Comparison of ENCODE assay signal across 19 mouse cellular contexts in genomic region chr2:61100854-61101253, GRCm38 (mm10).
DNase-seq lines count a peak whose midpoint lies in the region; ATAC-seq and TF ChIP-seq lines count a peak whose summit lies in the region.
"Had no signal": no experiment of that assay in that cellular context is flagged by ENCODE, and none has a peak within 500 bp of the region (broad histone marks: within the 10 kb centered on the region; RNA-seq: fewer than 3 reads in every experiment).

No protein-coding gene starts in this region.

- TF ChIP-seq EP300 in stomach, postnatal 0 days (optimal IDR thresholded peaks at IDR 0.05), result no peak
- TF ChIP-seq EP300 in lung, postnatal 0 days (IDR thresholded peaks at IDR 0.05), result peak; percentile 44; the same call in 1 of the 2 replicates

- no peaks in the 10 kb centered on the region for H3K27me3 ChIP-seq in embryonic facial prominence, embryonic 14.5 days (replicated peaks; ENCODE audit: control insufficient read depth, insufficient read depth, low read length)
- no peaks in the 10 kb centered on the region for H3K27me3 ChIP-seq in embryonic facial prominence, embryonic 10.5 days (replicated peaks; ENCODE audit: low read depth, poor library complexity, severe bottlenecking)
- H3K27me3 ChIP-seq in stomach, embryonic 14.5 days (ENCODE audit: control insufficient read depth, insufficient read depth, low read length), result no peaks in the 10 kb centered on the region
- no peaks in the 10 kb centered on the region for H3K27me3 ChIP-seq in stomach, postnatal 0 days (ENCODE audit: control insufficient read depth, insufficient read depth, low read length)
- H3K27me3 ChIP-seq in lung, postnatal 0 days (replicated peaks; ENCODE audit: insufficient read depth, low read length), result no peaks in the 10 kb centered on the region
- no peaks in the 10 kb centered on the region for H3K27me3 ChIP-seq in stomach, embryonic 15.5 days (replicated peaks)
- H3K27me3 ChIP-seq: forebrain, embryonic 13.5 days; intestine, embryonic 15.5 days; liver, embryonic 12.5 days; megakaryocyte, embryonic 14.5 days; neural tube, embryonic 13.5 days had no signal

- H3K4me3 ChIP-seq in embryonic facial prominence, embryonic 14.5 days (ENCODE audit: low read depth, low read length), result no peak overlapping the region
- no peak overlapping the region for H3K4me3 ChIP-seq in embryonic facial prominence, embryonic 10.5 days
- no peak overlapping the region for H3K4me3 ChIP-seq in stomach, embryonic 14.5 days (ENCODE audit: low read depth, low read length)
- no peak overlapping the region for H3K4me3 ChIP-seq in stomach, postnatal 0 days (ENCODE audit: low read depth, low read length)
- H3K4me3 ChIP-seq in lung, postnatal 0 days (ENCODE audit: low read depth, low read length), result no peak overlapping the region
- no peak overlapping the region for H3K4me3 ChIP-seq in stomach, embryonic 15.5 days (replicated peaks)
- H3K4me3 ChIP-seq: forebrain, embryonic 13.5 days; intestine, embryonic 15.5 days; limb, embryonic 10.5 days; liver, embryonic 12.5 days; megakaryocyte, embryonic 14.5 days; neural tube, embryonic 13.5 days had no signal

- 79% methylated on average over 4 of the region's 4 CpGs for WGBS in embryonic facial prominence, embryonic 14.5 days
- WGBS in embryonic facial prominence, embryonic 10.5 days, result 90% methylated on average over 4 of the region's 4 CpGs
- WGBS in stomach, embryonic 14.5 days, result 53% methylated on average over 4 of the region's 4 CpGs
- WGBS in stomach, postnatal 0 days, result 61% methylated on average over 4 of the region's 4 CpGs
- 53% methylated on average over 4 of the region's 4 CpGs for WGBS in lung, postnatal 0 days
- WGBS in stomach, embryonic 15.5 days, result 57% methylated on average over 4 of the region's 4 CpGs

- ATAC-seq in embryonic facial prominence, embryonic 14.5 days (ENCODE audit: low read depth), result 0 out of 2 replicates have a peak, but pooled peaks have one; percentile 47
- ATAC-seq in stomach, embryonic 14.5 days (ENCODE audit: insufficient number of reproducible peaks, insufficient read depth, low FRiP score, low read depth), result peak; percentile 37; the same call in 1 of the 2 replicates
- no peak for ATAC-seq in stomach, postnatal 0 days (ENCODE audit: low FRiP score, low TSS enrichment)
- ATAC-seq in lung, postnatal 0 days, result peak; percentile 90
- peak; percentile 22; the same call in 1 of the 2 replicates for ATAC-seq in stomach, embryonic 15.5 days (ENCODE audit: insufficient read depth, low FRiP score, low read depth)
- ATAC-seq: CD4-positive, CD25-positive, alpha-beta regulatory T cell, adult 4 months; forebrain, embryonic 13.5 days; intestine, embryonic 15.5 days; liver, embryonic 12.5 days had no signal

- H3K4me1 ChIP-seq in embryonic facial prominence, embryonic 14.5 days (ENCODE audit: control insufficient read depth, insufficient read depth, low read length), result no peaks in the 10 kb centered on the region
- H3K4me1 ChIP-seq in embryonic facial prominence, embryonic 10.5 days, result no peaks in the 10 kb centered on the region
- H3K4me1 ChIP-seq in stomach, embryonic 14.5 days (ENCODE audit: control insufficient read depth, insufficient read depth, low read length), result no peaks in the 10 kb centered on the region
- H3K4me1 ChIP-seq in stomach, postnatal 0 days (replicated peaks; ENCODE audit: control insufficient read depth, insufficient read depth), result no peaks in the 10 kb centered on the region
- no peaks in the 10 kb centered on the region for H3K4me1 ChIP-seq in lung, postnatal 0 days (ENCODE audit: insufficient read depth, low read depth, low read length)
- H3K4me1 ChIP-seq in stomach, embryonic 15.5 days, result no peaks in the 10 kb centered on the region
- H3K4me1 ChIP-seq: forebrain, embryonic 13.5 days; intestine, embryonic 15.5 days; limb, embryonic 10.5 days; liver, embryonic 12.5 days; neural tube, embryonic 13.5 days had no signal

- H3K36me3 ChIP-seq in embryonic facial prominence, embryonic 14.5 days (ENCODE audit: control insufficient read depth, insufficient read depth, low read length), result no peaks in the 10 kb centered on the region
- no peaks in the 10 kb centered on the region for H3K36me3 ChIP-seq in embryonic facial prominence, embryonic 10.5 days (replicated peaks)
- H3K36me3 ChIP-seq in stomach, embryonic 14.5 days (ENCODE audit: control insufficient read depth, insufficient read depth, low read length), result no peaks in the 10 kb centered on the region
- H3K36me3 ChIP-seq in stomach, postnatal 0 days (ENCODE audit: control insufficient read depth, insufficient read depth, low read length), result no peaks in the 10 kb centered on the region
- H3K36me3 ChIP-seq in lung, postnatal 0 days (ENCODE audit: insufficient read depth, low read length), result no peaks in the 10 kb centered on the region
- H3K36me3 ChIP-seq in stomach, embryonic 15.5 days, result no peaks in the 10 kb centered on the region
- H3K36me3 ChIP-seq: G1E; intestine, embryonic 15.5 days; limb, embryonic 10.5 days; liver, embryonic 12.5 days; neural tube, embryonic 13.5 days had no signal

- TF ChIP-seq CTCF in stomach, postnatal 0 days (IDR thresholded peaks at IDR 0.05; ENCODE audit: low read depth), result no peak
- TF ChIP-seq CTCF in lung, postnatal 0 days (IDR thresholded peaks at IDR 0.05), result no peak

- no peak overlapping the region for H3K27ac ChIP-seq in embryonic facial prominence, embryonic 14.5 days (replicated peaks; ENCODE audit: low read depth, low read length)
- no peak overlapping the region for H3K27ac ChIP-seq in embryonic facial prominence, embryonic 10.5 days (replicated peaks)
- H3K27ac ChIP-seq in stomach, embryonic 14.5 days (ENCODE audit: low read length), result no peak overlapping the region
- H3K27ac ChIP-seq in stomach, postnatal 0 days (replicated peaks), result no peak overlapping the region
- H3K27ac ChIP-seq in lung, postnatal 0 days (ENCODE audit: low read length), result no peak overlapping the region
- H3K27ac ChIP-seq in stomach, embryonic 15.5 days, result no peak overlapping the region
- H3K27ac ChIP-seq: forebrain, embryonic 13.5 days; hindbrain, embryonic 14.5 days; intestine, embryonic 15.5 days; limb, embryonic 10.5 days; liver, embryonic 12.5 days; neural tube, embryonic 13.5 days had no signal

- no peaks in the 10 kb centered on the region for H3K9me3 ChIP-seq in embryonic facial prominence, embryonic 14.5 days (ENCODE audit: control insufficient read depth, low read length)
- H3K9me3 ChIP-seq in embryonic facial prominence, embryonic 10.5 days, result no peaks in the 10 kb centered on the region
- H3K9me3 ChIP-seq in stomach, embryonic 14.5 days (ENCODE audit: control insufficient read depth, low read depth, low read length), result no peaks in the 10 kb centered on the region
- H3K9me3 ChIP-seq in stomach, postnatal 0 days (ENCODE audit: control insufficient read depth, low read length), result no peaks in the 10 kb centered on the region
- H3K9me3 ChIP-seq in lung, postnatal 0 days (ENCODE audit: low read length), result no peaks in the 10 kb centered on the region
- no peaks in the 10 kb centered on the region for H3K9me3 ChIP-seq in stomach, embryonic 15.5 days
- H3K9me3 ChIP-seq: forebrain, embryonic 13.5 days; G1E; intestine, embryonic 15.5 days; limb, embryonic 10.5 days; liver, embryonic 12.5 days; megakaryocyte, embryonic 14.5 days; neural tube, embryonic 13.5 days had no signal

- peak; percentile 38 for DNase-seq in embryonic facial prominence, embryonic 14.5 days (ENCODE audit: low spot score)
- no peak for DNase-seq in embryonic facial prominence, embryonic 10.5 days (ENCODE audit: low spot score)
- no peak for DNase-seq in stomach, postnatal 0 days (ENCODE audit: low spot score)
- DNase-seq in lung, postnatal 0 days (ENCODE audit: low spot score), result peak; percentile 70
- no peak for DNase-seq in frontal cortex, postnatal 25 days (ENCODE audit: low spot score in 2 of 2)
- no peak for DNase-seq in cerebellum, adult 11 months
- DNase-seq: adrenal gland, adult 2 months; right cerebral cortex, postnatal 25 days had no signal

- no peak overlapping the region for H3K9ac ChIP-seq in embryonic facial prominence, embryonic 14.5 days (ENCODE audit: low read depth, low read length)
- H3K9ac ChIP-seq in stomach, embryonic 14.5 days (replicated peaks; ENCODE audit: low read depth, low read length), result no peak overlapping the region
- no peak overlapping the region for H3K9ac ChIP-seq in stomach, postnatal 0 days (ENCODE audit: low read length)
- no peak overlapping the region for H3K9ac ChIP-seq in lung, postnatal 0 days (replicated peaks; ENCODE audit: low read depth)
- H3K9ac ChIP-seq in stomach, embryonic 15.5 days, result no peak overlapping the region
- H3K9ac ChIP-seq: forebrain, embryonic 13.5 days; hindbrain, embryonic 14.5 days; intestine, embryonic 15.5 days; liver, embryonic 12.5 days; neural tube, embryonic 13.5 days had no signal

- H3K4me2 ChIP-seq in embryonic facial prominence, embryonic 14.5 days (ENCODE audit: low read depth, low read length), result no peak overlapping the region
- no peak overlapping the region for H3K4me2 ChIP-seq in stomach, embryonic 14.5 days (replicated peaks; ENCODE audit: low read depth, low read length)
- no peak overlapping the region for H3K4me2 ChIP-seq in stomach, postnatal 0 days (replicated peaks; ENCODE audit: low read depth)
- H3K4me2 ChIP-seq in lung, postnatal 0 days (replicated peaks; ENCODE audit: low read depth, low read length), result no peak overlapping the region
- H3K4me2 ChIP-seq in stomach, embryonic 15.5 days, result no peak overlapping the region
- H3K4me2 ChIP-seq: forebrain, embryonic 13.5 days; hindbrain, embryonic 14.5 days; intestine, embryonic 15.5 days; liver, embryonic 12.5 days; neural tube, embryonic 13.5 days had no signal

Comparison
In these comparisons a context has a peak if more than half of its experiments do, and no peak if none do; other contexts are left out.
1. DNase-seq: peak in embryonic facial prominence, embryonic 14.5 days (single experiment) and lung, postnatal 0 days (single experiment); none in embryonic facial prominence, embryonic 10.5 days (single experiment), stomach, postnatal 0 days (single experiment), frontal cortex, postnatal 25 days (0 of 2) and cerebellum, adult 11 months (single experiment).